In genomic region chr3:127705515-127706444, GRCm38 (mm10) we compare ENCODE assay signal across 8 mouse cellular contexts.
DNase-seq lines count a peak whose midpoint lies in the region; ATAC-seq lines count a peak whose summit lies in the region.

No protein-coding gene starts in this region.

- intact Hi-C loops in left cerebral cortex, postnatal 4 days (cut with DNase I) = no loop called here

- DNase-seq in heart, postnatal 4 days = no peak
- peak; percentile 87 for DNase-seq in embryonic facial prominence, embryonic 11.5 days (ENCODE audit: low spot score)
- peak; percentile 43 for DNase-seq in left cerebral cortex, postnatal 4 days
- DNase-seq in cerebellum, adult 9-11 months = no peak
- DNase-seq in cerebellum, adult 11-12 months = no peak

- peak overlapping the region; percentile 61 for H3K4me2 ChIP-seq in heart, embryonic 14.5 days (ENCODE audit: low read length)
- peak overlapping the region; percentile 39 for H3K4me2 ChIP-seq in embryonic facial prominence, embryonic 11.5 days (ENCODE audit: low read depth, low read length)
- peak overlapping the region; percentile 56 for H3K4me2 ChIP-seq in hindbrain, embryonic 16.5 days (ENCODE audit: low read length)
- peak overlapping the region; percentile 55 for H3K4me2 ChIP-seq in neural tube, embryonic 15.5 days

- 19% methylated on average over 30 of the region's 30 CpGs for WGBS in heart, embryonic 14.5 days
- WGBS in embryonic facial prominence, embryonic 11.5 days = 8% methylated on average over 30 of the region's 30 CpGs
- 4% methylated on average over 30 of the region's 30 CpGs for WGBS in hindbrain, embryonic 16.5 days
- 3% methylated on average over 30 of the region's 30 CpGs for WGBS in neural tube, embryonic 15.5 days

- no peaks in the 10 kb centered on the region for H3K9me3 ChIP-seq in heart, embryonic 14.5 days (ENCODE audit: control insufficient read depth, low read length)
- no peaks in the 10 kb centered on the region for H3K9me3 ChIP-seq in embryonic facial prominence, embryonic 11.5 days (replicated peaks; ENCODE audit: control insufficient read depth, low read length)
- H3K9me3 ChIP-seq in hindbrain, embryonic 16.5 days (ENCODE audit: control insufficient read depth, low read length) = no peaks in the 10 kb centered on the region
- H3K9me3 ChIP-seq in neural tube, embryonic 15.5 days (replicated peaks) = no peaks in the 10 kb centered on the region

- no peak for ATAC-seq in heart, embryonic 14.5 days (ENCODE audit: insufficient number of reproducible peaks, insufficient read depth, low FRiP score, low read depth)
- peak; percentile 75 for ATAC-seq in embryonic facial prominence, embryonic 11.5 days (replicated peaks; ENCODE audit: insufficient number of reproducible peaks, low FRiP score, low TSS enrichment, low read depth)
- peak; percentile 86 for ATAC-seq in hindbrain, embryonic 16.5 days
- peak; percentile 82 for ATAC-seq in neural tube, embryonic 15.5 days (ENCODE audit: low FRiP score)

- H3K27me3 ChIP-seq in heart, embryonic 14.5 days (ENCODE audit: control insufficient read depth, insufficient read depth, low read length) = no peaks in the 10 kb centered on the region
- no peaks in the 10 kb centered on the region for H3K27me3 ChIP-seq in embryonic facial prominence, embryonic 11.5 days (ENCODE audit: control insufficient read depth, insufficient read depth, low read length)
- peaks cover 2% of the 10 kb centered on the region for H3K27me3 ChIP-seq in hindbrain, embryonic 16.5 days (replicated peaks; ENCODE audit: control insufficient read depth, insufficient read depth, low read length)
- H3K27me3 ChIP-seq in neural tube, embryonic 15.5 days (replicated peaks) = peaks cover 9% of the 10 kb centered on the region; the same call in 1 of the 2 replicates

- peaks cover 0 to 2% of the 10 kb centered on the region in 2 experiments; a peak in 1 of 4 replicates for H3K4me1 ChIP-seq in heart, embryonic 14.5 days (ENCODE audit: control insufficient read depth in 2 of 2, insufficient read depth in 2 of 2, low read length in 2 of 2)
- no peaks in the 10 kb centered on the region for H3K4me1 ChIP-seq in embryonic facial prominence, embryonic 11.5 days (ENCODE audit: control insufficient read depth, insufficient read depth, low read length)
- H3K4me1 ChIP-seq in hindbrain, embryonic 16.5 days (ENCODE audit: control insufficient read depth, insufficient read depth, low read depth, low read length) = peaks cover 5% of the 10 kb centered on the region
- peaks cover 24% of the 10 kb centered on the region for H3K4me1 ChIP-seq in neural tube, embryonic 15.5 days

- H3K36me3 ChIP-seq in heart, embryonic 14.5 days (ENCODE audit: control insufficient read depth, insufficient read depth, low read length) = no peaks in the 10 kb centered on the region
- H3K36me3 ChIP-seq in embryonic facial prominence, embryonic 11.5 days (replicated peaks; ENCODE audit: control insufficient read depth, insufficient read depth, low read depth, low read length) = no peaks in the 10 kb centered on the region
- no peaks in the 10 kb centered on the region for H3K36me3 ChIP-seq in hindbrain, embryonic 16.5 days (ENCODE audit: control insufficient read depth, insufficient read depth, low read length)
- no peaks in the 10 kb centered on the region for H3K36me3 ChIP-seq in neural tube, embryonic 15.5 days

- peak overlapping the region; percentile 20 to 32 for H3K4me3 ChIP-seq in heart, embryonic 14.5 days (ENCODE audit: control insufficient read depth in 1 of 2, insufficient read depth in 1 of 2, low read depth in 1 of 2, low read length in 2 of 2)
- peak overlapping the region; percentile 12; the same call in 1 of the 2 replicates for H3K4me3 ChIP-seq in embryonic facial prominence, embryonic 11.5 days (ENCODE audit: low read depth, low read length)
- peak overlapping the region; percentile 29 for H3K4me3 ChIP-seq in hindbrain, embryonic 16.5 days (ENCODE audit: low read length)
- H3K4me3 ChIP-seq in neural tube, embryonic 15.5 days (replicated peaks) = peak overlapping the region; percentile 29

- H3K27ac ChIP-seq in heart, embryonic 14.5 days (replicated peaks in 1 of 2; ENCODE audit: control insufficient read depth in 1 of 2, insufficient read depth in 1 of 2, low read depth in 2 of 2, low read length in 2 of 2) = no peak overlapping the region
- H3K27ac ChIP-seq in embryonic facial prominence, embryonic 11.5 days (replicated peaks; ENCODE audit: low read depth, low read length) = no peak overlapping the region
- peak overlapping the region; percentile 36 for H3K27ac ChIP-seq in hindbrain, embryonic 16.5 days (ENCODE audit: low read depth, low read length)
- peak overlapping the region; percentile 63 for H3K27ac ChIP-seq in neural tube, embryonic 15.5 days (replicated peaks)

- H3K9ac ChIP-seq in heart, embryonic 14.5 days (ENCODE audit: low read length) = no peak overlapping the region
- no peak overlapping the region for H3K9ac ChIP-seq in embryonic facial prominence, embryonic 11.5 days (replicated peaks; ENCODE audit: low read length)
- peak overlapping the region; percentile 11; the same call in 1 of the 2 replicates for H3K9ac ChIP-seq in hindbrain, embryonic 16.5 days (ENCODE audit: low read depth, low read length)
- H3K9ac ChIP-seq in neural tube, embryonic 15.5 days (replicated peaks) = peak overlapping the region; percentile 36; the same call in 1 of the 2 replicates

Comparison
In these comparisons a context has a peak if more than half of its experiments do, and no peak if none do; other contexts are left out.
1. H3K27ac ChIP-seq: peak in hindbrain, embryonic 16.5 days (single experiment) and neural tube, embryonic 15.5 days (single experiment); none in heart, embryonic 14.5 days (0 of 2) and embryonic facial prominence, embryonic 11.5 days (single experiment).
2. H3K9ac ChIP-seq: peak in hindbrain, embryonic 16.5 days (single experiment) and neural tube, embryonic 15.5 days (single experiment); none in heart, embryonic 14.5 days (single experiment) and embryonic facial prominence, embryonic 11.5 days (single experiment).
3. DNase-seq: peak in embryonic facial prominence, embryonic 11.5 days (single experiment) and left cerebral cortex, postnatal 4 days (single experiment); none in heart, postnatal 4 days (single experiment), cerebellum, adult 9-11 months (single experiment) and cerebellum, adult 11-12 months (single experiment).
4. Peak in every context shown above with its lines, with median percentiles within 50 percentile points of each other: H3K4me2 ChIP-seq and H3K4me3 ChIP-seq.